Mouse (Mus musculus): ENCODE data around the gene Akt1. TPM values are rescaled to one million over a fixed set of nuclear protein-coding genes. Genes with fewer than 3 reads are reported as not detected.

Gene Akt1
- polyA plus RNA-seq, 1 experiment: 88.7 TPM

DNA sequence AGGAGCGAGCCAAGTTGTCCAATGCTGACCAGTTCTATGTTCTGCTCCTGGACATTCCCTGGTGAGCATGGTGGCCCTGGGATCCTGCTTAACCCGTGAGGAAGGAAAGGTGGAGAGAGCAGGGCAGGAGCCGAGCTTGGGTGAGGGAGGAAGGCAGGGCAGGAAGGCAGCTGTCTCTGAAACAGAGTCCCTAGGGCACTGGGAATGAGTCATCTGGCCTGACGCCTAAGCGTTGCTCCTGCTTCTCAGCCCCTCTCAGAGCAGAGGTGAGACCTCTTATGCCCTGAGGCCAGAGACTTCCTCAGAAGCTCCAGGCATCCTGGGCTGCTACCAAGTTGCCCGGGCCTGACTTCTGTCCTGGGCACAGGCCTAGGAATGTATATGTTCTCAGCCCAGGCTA lies 67.7 kb downstream of the Akt1 start:
- TF ChIP-seq POLR2A (IDR thresholded peaks at IDR 0.05; ENCODE audit: low read depth, low read length): no peak
- TF ChIP-seq CTCF (IDR thresholded peaks at IDR 0.05; ENCODE audit: extremely low read depth, insufficient read length, insufficient replicate concordance, low read depth, low read length): no peak
- WGBS: 72% methylated on average over 6 of the region's 6 CpGs
- Histone ChIP-seq H3K27me3 (ENCODE audit: control insufficient read depth, insufficient read depth, low read length) (no peaks in the 10 kb centered on the region), H3K36me3 (ENCODE audit: control insufficient read depth, insufficient read depth, low read length) (0 out of 2 replicates have a peak, but pooled peaks cover 2% of the 10 kb centered on the region), H3K27ac (ENCODE audit: insufficient read depth, low read depth, low read length) (no peak overlapping the region), H3K4me3 (ENCODE audit: low read depth, low read length) (no peak overlapping the region), H3K4me1 (ENCODE audit: control insufficient read depth, insufficient read depth, insufficient read length, low read length) (no peaks in the 10 kb centered on the region)

DNA sequence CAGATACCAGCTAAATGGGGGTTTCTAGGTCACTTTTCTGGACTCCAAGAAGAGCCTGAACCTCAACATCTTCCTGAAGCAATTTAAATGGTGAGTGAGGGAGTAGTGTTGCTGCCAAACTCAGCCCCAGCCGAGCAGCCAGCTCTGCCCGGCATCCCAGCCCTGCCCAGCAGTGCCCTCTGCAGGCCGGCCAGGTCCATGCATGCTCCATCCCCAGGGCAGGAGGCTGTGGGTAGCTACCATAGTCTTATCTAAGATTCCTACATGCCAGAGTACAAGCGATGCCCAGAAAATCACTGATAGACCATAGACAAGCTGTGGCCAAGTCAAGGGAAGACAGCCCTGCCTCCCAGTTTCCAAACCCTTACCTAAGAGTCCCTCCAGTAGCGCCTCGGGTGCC lies 68.9 kb downstream of the Akt1 start:
- H3K36me3 ChIP-seq (ENCODE audit: control insufficient read depth, insufficient read depth, low read length): 0 out of 2 replicates have a peak, but pooled peaks cover 2% of the 10 kb centered on the region
- no peaks in the 10 kb centered on the region for H3K27me3 ChIP-seq (ENCODE audit: control insufficient read depth, insufficient read depth, low read length)
- TF ChIP-seq POLR2A (IDR thresholded peaks at IDR 0.05; ENCODE audit: low read depth, low read length): no peak
- TF ChIP-seq CTCF (IDR thresholded peaks at IDR 0.05; ENCODE audit: extremely low read depth, insufficient read length, insufficient replicate concordance, low read depth, low read length): peak; percentile 96
- 38% methylated on average over 6 of the region's 6 CpGs for WGBS
- no peak overlapping the region for H3K4me3 ChIP-seq (ENCODE audit: low read depth, low read length)
- no peak overlapping the region for H3K27ac ChIP-seq (ENCODE audit: insufficient read depth, low read depth, low read length)
- no peaks in the 10 kb centered on the region for H3K4me1 ChIP-seq (ENCODE audit: control insufficient read depth, insufficient read depth, insufficient read length, low read length)

DNA sequence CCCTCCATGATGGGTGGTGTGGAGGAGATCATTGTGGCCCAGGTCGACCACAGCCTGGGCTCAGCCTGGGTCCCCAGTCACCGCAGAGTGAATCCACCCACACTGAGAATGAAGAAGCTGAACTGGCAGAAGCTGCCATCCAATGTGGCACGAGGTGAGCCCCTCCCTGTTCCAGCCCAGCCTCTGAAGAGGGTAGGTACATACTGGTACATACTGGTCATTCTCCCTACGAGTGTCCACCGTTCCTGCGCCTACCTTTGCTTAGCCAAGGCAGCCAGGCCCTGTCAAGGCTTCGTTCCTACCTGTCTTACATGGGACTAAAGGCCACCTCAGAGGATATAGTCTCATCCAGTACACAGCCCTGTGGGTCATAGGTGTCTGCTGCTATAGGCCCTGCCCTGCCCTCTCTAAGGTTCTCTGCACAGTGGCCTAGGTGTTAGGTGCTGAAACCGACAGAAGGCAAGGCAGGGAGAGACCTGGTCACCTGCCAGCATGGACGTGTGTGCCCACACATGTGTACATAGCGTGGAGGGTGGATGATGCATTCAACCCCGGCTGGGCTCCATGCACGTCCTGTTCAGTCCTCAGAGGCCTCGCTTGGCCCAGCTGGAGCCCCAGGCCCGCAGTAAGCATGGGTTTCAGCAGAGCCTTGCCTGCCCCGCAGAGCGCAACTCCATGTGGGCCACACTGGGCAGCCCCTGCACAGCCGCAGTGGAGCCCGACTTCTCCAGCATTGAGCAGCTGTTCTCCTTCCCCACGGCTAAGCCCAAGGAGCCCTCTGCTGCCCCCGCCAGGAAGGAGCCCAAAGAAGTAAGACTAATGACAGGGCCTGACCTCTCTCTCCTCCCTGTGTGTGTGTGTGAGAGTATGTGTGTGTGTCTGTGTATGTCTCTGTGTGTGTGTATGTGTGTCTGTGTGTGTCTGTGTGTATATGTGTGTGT lies 69.7 kb downstream of the Akt1 start:
- Histone ChIP-seq H3K36me3 (ENCODE audit: control insufficient read depth, insufficient read depth, low read length) (0 out of 2 replicates have a peak, but pooled peaks cover 2% of the 10 kb centered on the region), H3K4me3 (ENCODE audit: low read depth, low read length) (no peak overlapping the region), H3K27ac (ENCODE audit: insufficient read depth, low read depth, low read length) (no peak overlapping the region), H3K27me3 (ENCODE audit: control insufficient read depth, insufficient read depth, low read length) (no peaks in the 10 kb centered on the region), H3K4me1 (ENCODE audit: control insufficient read depth, insufficient read depth, insufficient read length, low read length) (no peaks in the 10 kb centered on the region)
- 73% methylated on average over 20 of the region's 20 CpGs for WGBS
- no peak for TF ChIP-seq POLR2A (IDR thresholded peaks at IDR 0.05; ENCODE audit: low read depth, low read length)
- TF ChIP-seq CTCF (IDR thresholded peaks at IDR 0.05; ENCODE audit: extremely low read depth, insufficient read length, insufficient replicate concordance, low read depth, low read length): no peak

DNA sequence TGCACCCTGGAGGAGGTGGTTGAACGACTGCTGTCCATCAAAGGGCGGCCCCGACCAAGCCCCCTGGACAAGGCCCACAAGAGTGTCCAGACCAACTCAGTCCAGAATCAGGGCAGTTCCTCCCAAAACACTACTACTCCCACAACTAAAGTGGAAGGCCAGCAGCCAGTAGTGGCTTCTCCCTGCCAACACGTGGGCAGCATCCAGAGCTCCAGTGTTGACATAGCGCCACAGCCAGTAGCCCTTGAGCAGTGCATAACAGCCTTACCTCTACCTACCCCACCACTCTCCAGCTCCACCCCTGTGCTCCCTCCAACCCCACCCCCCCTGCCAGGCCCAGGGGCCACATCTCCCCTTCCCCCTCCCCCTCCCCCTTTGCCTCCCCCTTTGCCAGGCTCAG lies 70.7 kb downstream of the Akt1 start:
- Histone ChIP-seq H3K4me3 (ENCODE audit: low read depth, low read length) (no peak overlapping the region), H3K36me3 (ENCODE audit: control insufficient read depth, insufficient read depth, low read length) (0 out of 2 replicates have a peak, but pooled peaks cover 2% of the 10 kb centered on the region), H3K27me3 (ENCODE audit: control insufficient read depth, insufficient read depth, low read length) (no peaks in the 10 kb centered on the region), H3K27ac (ENCODE audit: insufficient read depth, low read depth, low read length) (no peak overlapping the region), H3K4me1 (ENCODE audit: control insufficient read depth, insufficient read depth, insufficient read length, low read length) (no peaks in the 10 kb centered on the region)
- TF ChIP-seq CTCF (IDR thresholded peaks at IDR 0.05; ENCODE audit: extremely low read depth, insufficient read length, insufficient replicate concordance, low read depth, low read length): no peak
- TF ChIP-seq POLR2A (IDR thresholded peaks at IDR 0.05; ENCODE audit: low read depth, low read length): no peak
- WGBS: 77% methylated on average over 5 of the region's 5 CpGs

Other genes with a start within 250 kb of the Akt1 start
- gene A530016L24Rik, start 185.4 kb downstream of the Akt1 start, polyA plus RNA-seq (2012; rRNA removed): 0.06 and 0.75 TPM in 2 replicates
- 0.53 and 0.91 TPM in 2 replicates for gene Tmem179, start 158.1 kb downstream of the Akt1 start, polyA plus RNA-seq (2012; rRNA removed)
- 6.6 and 11.0 TPM in 2 replicates for gene Inf2, start 86.1 kb downstream of the Akt1 start, polyA plus RNA-seq (2012; rRNA removed)
- gene Adssl1, start 54.8 kb downstream of the Akt1 start, polyA plus RNA-seq (2012; rRNA removed): 4.3 and 5.6 TPM in 2 replicates
- 16.1 and 31.3 TPM in 2 replicates for gene Siva1, start 30.2 kb downstream of the Akt1 start, polyA plus RNA-seq (2012; rRNA removed)
- 27.7 and 32.8 TPM in 2 replicates for gene Zbtb42, start 3.9 kb upstream of the Akt1 start, polyA plus RNA-seq (2012; rRNA removed)
- gene Cep170b, start 45.6 kb upstream of the Akt1 start, polyA plus RNA-seq (2012; rRNA removed): 59.3 and 99.3 TPM in 2 replicates
- 21.8 and 28.2 TPM in 2 replicates for gene Pld4, start 85.8 kb upstream of the Akt1 start, polyA plus RNA-seq (2012; rRNA removed)
- 1.4 and 2.1 TPM in 2 replicates for gene Ahnak2, start 127.8 kb upstream of the Akt1 start, polyA plus RNA-seq (2012; rRNA removed)
- 1.2 and 1.6 TPM in 2 replicates for gene Clba1, start 134.1 kb upstream of the Akt1 start, polyA plus RNA-seq (2012; rRNA removed)
- gene Cdca4, start 154.5 kb upstream of the Akt1 start, polyA plus RNA-seq (2012; rRNA removed): 8.0 and 15.8 TPM in 2 replicates
- gene Gpr132, start 193.3 kb upstream of the Akt1 start, polyA plus RNA-seq (2012; rRNA removed): 5.4 and 8.2 TPM in 2 replicates